Mouse (Mus musculus) bone marrow, adult 2 months (tissue): ENCODE measurements around the gene Tmem87b. TPM values are rescaled to one million over a fixed set of nuclear protein-coding genes. Genes with fewer than 3 reads are reported as not detected.
A peak's percentile ranks its signal among the peaks of the same experiment; 100 is the strongest.

Experiments
- H3K27ac ChIP-seq: fragments of 200-500 bp; 2 replicates; pipeline ENCODE4 v1.5.1; 2012; ENCODE audit warnings: low read depth, mild to moderate bottlenecking, control low read depth, inconsistent platforms, low read length; ENCODE audit not compliant: control insufficient read depth, poor library complexity, insufficient read depth
- H3K4me1 ChIP-seq: fragments of 200-500 bp; 2 replicates; pipeline ENCODE4 v1.6.1; 2011; ENCODE audit warnings: low read length; ENCODE audit not compliant: control insufficient read depth, insufficient read depth
- H3K4me3 ChIP-seq: fragments of 200-500 bp; replicated peaks from 2 replicates; pipeline ENCODE3; 2011; ENCODE audit warnings: mild to moderate bottlenecking, low read depth, low read length, control low read depth; ENCODE audit not compliant: control insufficient read depth
- CTCF ChIP-seq: fragments of 200-500 bp; IDR thresholded peaks from 2 replicates; pipeline ENCODE4 v1.5.1; 2011; ENCODE audit warnings: low read length, control low read depth; ENCODE audit not compliant: control insufficient read depth, insufficient read depth
- POLR2A ChIP-seq: fragments of 200-500 bp; IDR thresholded peaks from 2 replicates; pipeline ENCODE4 v1.6.1; 2011; ENCODE audit warnings: low read depth, mild to moderate bottlenecking, control low read depth, low read length, borderline replicate concordance; ENCODE audit not compliant: control insufficient read depth
- WGBS: fragments of 180-500 bp; shearing (Covaris S2); methylation state at CpG from one replicate; pipeline ENCODE4 v1.1.7; 2018; 5-methylcytosine and 5-hydroxymethylcytosine counted together
- polyA plus RNA-seq: library from polyadenylated mRNA; stranded (reverse); fragments of >200 nt; gene quantifications from 2 replicates; pipeline ENCODE4 v1.2.4, GENCODE M21; 2011; ENCODE audit warnings: low replicate concordance; ENCODE audit not compliant: missing spikeins, insufficient read depth, insufficient read length

Gene Tmem87b
- polyA plus RNA-seq, 1 experiment, result 7.7 TPM

- Histone ChIP-seq H3K27ac (no peak overlapping the region), H3K4me1 (no peaks in the 10 kb centered on the region), H3K4me3 (no peak overlapping the region)
- TF ChIP-seq POLR2A (no peak), CTCF (no peak)
- WGBS, result 80% methylated on average over 3 of the region's 3 CpGs
Measured at GRCm38 (mm10) chr2:128859861-128860260, 41.9 kb downstream of the Tmem87b start.

- 85% methylated on average over 9 of the region's 9 CpGs for WGBS
- H3K4me1 ChIP-seq, result no peaks in the 10 kb centered on the region
- H3K4me3 ChIP-seq, result no peak within 1 kb of the TSS
- TF ChIP-seq CTCF (no peak), POLR2A (no peak)
- no peak within 1 kb of the TSS for H3K27ac ChIP-seq
Measured at GRCm38 (mm10) chr2:128862636-128863035, 44.7 kb downstream of the Tmem87b start, which contains the start of gene Fbln7. TSS of gene Fbln7 (plus strand) at chr2:128862981.

DNA sequence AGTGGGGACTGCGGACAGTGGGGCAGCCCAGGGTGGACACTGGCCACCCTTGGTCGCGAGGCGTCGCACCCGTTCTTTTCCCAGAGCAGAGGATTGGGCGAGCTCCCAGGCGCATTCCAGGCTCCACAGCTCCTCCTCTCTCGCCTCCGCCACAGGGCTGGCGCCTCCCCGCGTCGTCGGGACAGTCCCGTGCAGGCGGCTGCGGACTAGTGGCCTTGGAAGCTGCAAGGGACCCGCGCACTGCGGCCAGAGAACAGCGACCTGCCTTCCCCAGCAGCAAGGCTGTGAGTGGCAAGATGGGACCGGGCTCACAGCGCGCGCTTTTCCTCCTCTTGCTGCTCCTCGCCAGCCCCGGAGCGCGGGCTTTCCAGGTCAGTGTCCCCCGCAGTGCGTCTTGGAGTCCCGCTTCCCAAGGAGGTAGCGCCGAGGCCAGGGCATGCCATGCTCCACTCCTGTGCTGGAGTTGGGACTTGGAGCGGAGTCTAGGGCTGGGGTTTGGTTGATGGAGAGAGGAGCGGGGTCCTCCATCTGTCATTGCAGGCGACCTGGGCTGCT lies 45.9 kb downstream of the Tmem87b start:
- Histone ChIP-seq H3K4me3 (no peak overlapping the region), H3K27ac (no peak overlapping the region), H3K4me1 (no peaks in the 10 kb centered on the region)
- WGBS, result 7% methylated on average over 38 of the region's 38 CpGs
- no peak for TF ChIP-seq POLR2A

- TF ChIP-seq CTCF (no peak), POLR2A (no peak)
- Histone ChIP-seq H3K27ac (no peak overlapping the region), H3K4me3 (no peak overlapping the region), H3K4me1 (no peaks in the 10 kb centered on the region)
- 28% methylated on average over 3 of the region's 3 CpGs for WGBS
Measured at GRCm38 (mm10) chr2:128865061-128865460, 47.1 kb downstream of the Tmem87b start.

GRCm38 (mm10) chr2:128871656-128872055 lies 53.7 kb downstream of the Tmem87b start:
- WGBS, result 60% methylated on average over 8 of the region's 8 CpGs
- TF ChIP-seq CTCF (no peak), POLR2A (no peak)
- Histone ChIP-seq H3K4me1 (no peaks in the 10 kb centered on the region), H3K4me3 (no peak overlapping the region), H3K27ac (no peak overlapping the region)

- 81% methylated on average over 9 of the region's 9 CpGs for WGBS
Measured at GRCm38 (mm10) chr2:128872256-128872655, 54.3 kb downstream of the Tmem87b start.

DNA sequence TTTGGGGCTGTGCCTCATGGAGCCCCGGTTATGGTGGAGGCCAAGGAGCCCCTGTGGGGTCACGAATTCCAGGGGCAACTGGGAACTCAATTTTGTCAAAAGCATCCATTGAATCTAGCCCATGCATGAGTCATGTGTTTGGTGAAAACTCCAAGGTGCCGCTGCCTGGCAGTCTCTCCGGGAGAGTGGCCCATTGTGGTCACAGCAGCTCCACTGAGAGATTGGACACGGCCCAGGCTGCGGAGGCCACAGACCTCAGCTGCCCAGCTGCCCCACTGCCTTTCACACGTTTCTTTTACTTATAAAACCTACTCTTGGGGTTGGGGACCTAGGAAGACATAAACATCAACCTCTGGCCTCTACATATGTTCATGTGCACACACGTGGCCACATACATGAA lies 57.6 kb downstream of the Tmem87b start:
- WGBS, result 65% methylated on average over 8 of the region's 8 CpGs
- TF ChIP-seq POLR2A (no peak), CTCF (no peak)
- no peaks in the 10 kb centered on the region for H3K4me1 ChIP-seq
- no peak overlapping the region for H3K4me3 ChIP-seq
- no peak overlapping the region for H3K27ac ChIP-seq

More at GRCm38 (mm10) chr2:128872256-128872655, 54.3 kb downstream of the Tmem87b start:
- H3K4me1 ChIP-seq, result no peaks in the 10 kb centered on the region
- no peak overlapping the region for H3K4me3 ChIP-seq
- H3K27ac ChIP-seq, result no peak overlapping the region
- TF ChIP-seq POLR2A, result no peak
- no peak for TF ChIP-seq CTCF

GRCm38 (mm10) chr2:128881236-128881635 lies 63.3 kb downstream of the Tmem87b start:
- no peak for TF ChIP-seq POLR2A
- TF ChIP-seq CTCF, result 0 out of 2 replicates have a peak, but pooled peaks have one; percentile 22
- Histone ChIP-seq H3K4me3 (no peak overlapping the region), H3K4me1 (no peaks in the 10 kb centered on the region), H3K27ac (no peak overlapping the region)
- 61% methylated on average over 4 of the region's 4 CpGs for WGBS
